Mouse (Mus musculus) mouse trophoblast stem cell (cell line): ENCODE data around the gene Tango2.
"Not testable (repeated sequence)": the region's sequence is repeated elsewhere in the genome, so short reads cannot be mapped to it uniquely, and the experiment has no call there.

Experiments used
- in situ Hi-C, 2 experiments: fragments of 300-500 bp; cut with MseI, MboI; formaldehyde crosslinking; loops; 2 replicates in 1 of 2; 3 replicates in 1 of 2; pipeline ENCODE4 v1.15.1; 2025

The Tango2 gene

GRCm38 (mm10) chr16:18342650-18343570 lies 5.0 kb downstream of the Tango2 start:
- in situ Hi-C loops, result no loop called here

- in situ Hi-C loops, result no loop called here
Measured at GRCm38 (mm10) chr16:18342076-18342475, 5.8 kb downstream of the Tango2 start.

- in situ Hi-C loops, result no loop called here
Measured at GRCm38 (mm10) chr16:18341605-18342004, 6.3 kb downstream of the Tango2 start.

DNA sequence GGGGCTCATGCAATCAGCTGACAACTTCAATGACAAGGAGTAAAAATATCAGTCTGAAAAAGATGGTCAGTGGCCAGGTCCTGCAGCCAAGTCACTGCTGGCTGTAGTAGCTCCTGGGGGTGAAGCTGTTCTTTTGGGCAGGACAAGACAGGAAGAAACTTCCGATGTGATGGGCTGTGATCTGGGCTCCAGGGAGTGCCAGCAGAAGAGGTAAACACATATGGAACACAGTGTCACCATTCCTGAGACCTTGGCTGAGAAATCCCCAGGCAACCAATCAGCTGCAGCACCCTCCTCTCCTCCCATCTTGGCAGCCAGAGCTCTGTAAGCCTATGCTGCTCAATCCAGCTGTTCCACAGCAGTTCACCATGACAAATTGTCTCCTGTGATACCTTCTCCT lies 8.0 kb downstream of the Tango2 start:
- in situ Hi-C loops, result no loop called here

DNA sequence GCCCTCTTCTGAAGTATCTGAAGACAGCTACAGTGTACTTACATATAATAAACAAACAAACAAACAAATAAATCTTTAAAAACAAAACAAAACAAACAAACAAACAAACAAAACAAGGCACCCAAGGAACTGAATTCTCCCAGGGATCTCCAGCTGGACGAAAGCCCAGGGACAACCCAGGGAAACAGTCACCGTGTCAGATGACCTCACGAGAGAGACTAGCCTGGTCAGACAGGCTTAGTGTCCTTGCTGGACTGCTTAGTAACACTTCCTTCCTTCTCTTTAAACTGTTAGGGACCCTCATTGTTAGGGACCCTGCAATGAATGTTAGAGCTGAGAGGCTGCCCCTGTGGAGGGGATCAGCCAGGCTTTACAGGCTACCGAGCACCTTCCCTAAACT lies 10.6 kb downstream of the Tango2 start:
- in situ Hi-C loops, result no loop called here

- in situ Hi-C loops, result no loop called here
Measured at GRCm38 (mm10) chr16:18335981-18336380, 11.9 kb downstream of the Tango2 start.

- in situ Hi-C loops, result no loop called here
Measured at GRCm38 (mm10) chr16:18333976-18334375, 13.9 kb downstream of the Tango2 start.

DNA sequence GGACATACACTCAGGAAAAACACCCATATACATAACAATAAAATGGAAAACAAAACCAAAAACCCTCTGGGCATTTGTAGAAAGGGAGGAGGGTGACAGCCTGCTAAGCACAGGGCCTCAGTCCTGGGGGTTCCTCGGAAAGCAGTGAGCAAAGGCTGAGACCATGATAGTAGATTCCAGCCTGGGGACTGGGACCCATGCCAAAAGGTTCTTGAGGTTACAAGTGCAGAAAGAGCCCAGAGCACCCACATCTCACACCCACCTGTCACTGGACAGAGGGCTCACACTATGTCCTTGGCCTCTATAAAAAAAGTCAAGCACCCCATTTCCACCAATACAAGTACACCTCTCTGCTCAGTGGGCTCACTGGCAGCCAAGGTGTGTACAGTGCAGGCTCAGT lies 19.4 kb downstream of the Tango2 start:
- in situ Hi-C loops, result no loop called here

DNA sequence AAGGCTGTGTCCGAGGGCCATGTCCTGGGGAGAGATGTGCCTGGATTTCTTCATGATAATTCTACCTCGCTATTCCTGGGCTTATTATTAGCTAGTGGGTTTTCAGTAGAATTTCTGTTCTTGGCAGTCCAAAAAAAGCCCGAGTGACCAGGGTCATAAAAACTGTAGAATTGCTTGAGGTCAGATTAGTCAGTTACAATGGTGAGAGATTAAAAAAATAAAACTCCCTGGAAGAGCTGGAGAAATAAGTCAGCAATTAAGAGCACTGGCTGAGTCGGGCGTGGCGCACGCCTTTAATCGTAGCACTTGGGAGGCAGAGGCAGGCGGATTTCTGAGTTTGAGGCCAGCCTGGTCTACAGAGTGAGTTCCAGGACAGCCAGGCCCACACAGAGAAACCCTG lies 20.0 kb downstream of the Tango2 start:
- in situ Hi-C loops, result no loop called here

DNA sequence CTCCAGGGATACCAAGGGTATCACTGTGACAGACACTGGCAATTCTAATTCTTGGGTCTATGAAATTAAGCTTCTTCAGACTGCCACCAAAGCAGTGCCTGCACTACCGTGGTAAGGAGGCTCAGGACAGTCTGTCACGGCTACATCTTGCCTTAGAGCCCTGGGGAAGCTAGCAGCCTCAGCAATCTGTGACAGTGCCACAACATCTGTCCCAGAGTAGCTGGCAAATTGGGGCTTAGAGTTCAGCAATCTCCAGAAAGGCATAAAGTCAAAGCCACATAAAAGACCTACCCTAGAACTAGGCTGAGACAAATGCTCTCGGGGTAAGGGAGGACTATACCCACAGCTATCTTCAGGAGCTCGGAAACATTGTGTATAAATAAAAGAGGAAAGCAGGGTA lies 22.2 kb downstream of the Tango2 start:
- in situ Hi-C loops, result no loop called here

GRCm38 (mm10) chr16:18324031-18324430 lies 23.9 kb downstream of the Tango2 start:
- in situ Hi-C loops, result no loop called here

GRCm38 (mm10) chr16:18323460-18323859 lies 24.4 kb downstream of the Tango2 start:
- in situ Hi-C loops, result no loop called here

DNA sequence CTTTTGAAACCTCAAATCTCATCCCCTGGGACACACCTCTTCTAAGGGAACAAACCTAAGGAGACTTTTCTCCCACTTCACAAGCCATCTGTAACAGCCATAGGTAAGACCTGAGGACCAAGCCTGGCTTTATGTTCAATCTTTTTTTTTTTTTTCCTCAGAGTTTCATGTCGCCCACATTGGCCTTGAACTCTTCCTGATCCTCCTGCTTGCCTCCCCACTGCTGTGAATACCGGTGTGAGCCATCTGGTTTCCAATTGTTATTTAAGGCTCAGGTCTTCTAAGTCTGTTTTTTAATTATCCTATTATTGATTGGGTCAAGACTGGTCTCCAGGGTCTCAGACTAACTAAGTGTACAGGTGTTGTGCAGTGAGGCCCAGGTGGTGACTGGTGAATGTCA lies 26.5 kb downstream of the Tango2 start:
- in situ Hi-C loops, result no loop called here

GRCm38 (mm10) chr16:18318992-18319391 lies 28.9 kb downstream of the Tango2 start:
- in situ Hi-C loops, result no loop called here

- in situ Hi-C loops, result no loop called here
Measured at GRCm38 (mm10) chr16:18308159-18308558, 39.7 kb downstream of the Tango2 start.

- in situ Hi-C loops, result not testable (repeated sequence)
Measured at GRCm38 (mm10) chr16:18289614-18290013, 58.3 kb downstream of the Tango2 start.

GRCm38 (mm10) chr16:18289067-18289588 lies 58.8 kb downstream of the Tango2 start, which contains the start of gene Dgcr8:
Dgcr8 (minus strand) TSS chr16:18289246.
- in situ Hi-C loops, result no loop called here

- in situ Hi-C loops, result no loop called here
Measured at GRCm38 (mm10) chr16:18288581-18289061, 59.3 kb downstream of the Tango2 start.

- in situ Hi-C loops, result no loop called here
Measured at GRCm38 (mm10) chr16:18288166-18288565, 59.7 kb downstream of the Tango2 start.

- in situ Hi-C loops, result no loop called here
Measured at GRCm38 (mm10) chr16:18275166-18275565, 72.7 kb downstream of the Tango2 start.

GRCm38 (mm10) chr16:18268182-18268581 lies 79.7 kb downstream of the Tango2 start:
- in situ Hi-C loops, result no loop called here

DNA sequence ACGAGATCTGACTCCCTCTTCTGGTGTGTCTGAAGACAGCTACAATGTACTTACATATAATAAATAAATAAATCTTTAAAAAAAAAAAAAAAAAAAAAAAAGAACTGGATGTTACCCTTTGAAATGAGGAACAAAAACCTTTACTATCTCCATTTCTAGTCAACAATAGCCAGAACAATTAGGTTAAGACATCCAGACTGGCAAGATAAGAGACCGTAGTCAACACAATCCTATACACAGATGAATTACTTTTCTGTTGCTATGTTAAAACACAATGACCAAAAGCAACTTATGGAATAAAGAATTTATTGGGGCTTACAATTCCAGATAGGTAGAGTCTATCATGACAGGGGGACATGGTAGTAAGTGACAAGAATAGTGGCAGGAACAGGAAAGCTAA lies 82.9 kb downstream of the Tango2 start:
- in situ Hi-C loops, result no loop called here

DNA sequence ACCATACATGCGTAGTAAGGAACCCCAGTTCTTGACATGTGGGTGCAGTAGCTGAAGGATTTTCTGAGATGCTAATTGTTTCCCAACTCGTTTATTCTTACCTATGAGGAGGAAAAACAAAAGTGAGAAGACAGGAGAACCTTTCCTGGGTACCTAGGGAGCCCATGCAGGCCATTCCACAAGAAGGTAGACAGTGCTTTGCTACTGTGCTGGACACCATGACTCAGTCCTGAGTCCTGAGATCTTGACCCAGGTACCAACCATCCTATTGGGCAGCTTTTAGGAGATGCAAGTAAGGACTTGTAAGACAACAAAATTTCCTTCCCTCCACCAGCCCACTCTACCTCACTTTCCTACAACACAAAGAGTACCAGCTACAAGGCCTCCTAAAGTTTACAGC lies 89.7 kb downstream of the Tango2 start, which contains the start of gene Gm49776:
Gene Gm49776, minus strand, starts transcription at position 101 of the 400 bp plus-strand sequence.
- in situ Hi-C loops, result no loop called here
